ENCODE assay signal across 9 mouse cellular contexts in genomic region chr2:75150986-75151385, GRCm38 (mm10).
DNase-seq lines count a peak whose midpoint lies in the region; ATAC-seq lines count a peak whose summit lies in the region.
"Had no signal": no experiment of that assay in that cellular context is flagged by ENCODE, and none has a peak within 500 bp of the region (broad histone marks: within the 10 kb centered on the region; RNA-seq: fewer than 3 reads in every experiment).

No protein-coding gene starts in this region.

- ATAC-seq in monocyte, adult 5-6 weeks (replicated peaks; ENCODE audit: insufficient number of reproducible peaks, low FRiP score, low TSS enrichment, poor library complexity, severe bottlenecking), result no peak

- no peak overlapping the region for H3K4me3 ChIP-seq in limb, embryonic 10.5 days
- H3K4me3 ChIP-seq: lung, embryonic 15.5 days had no signal

- H3K36me3 ChIP-seq in limb, embryonic 10.5 days, result no peaks in the 10 kb centered on the region
- H3K36me3 ChIP-seq in splenic B cell, adult 2 months (ENCODE audit: control insufficient read depth, insufficient read depth, low read length, poor library complexity, severe bottlenecking), result no peaks in the 10 kb centered on the region
- H3K36me3 ChIP-seq: lung, embryonic 15.5 days had no signal

- H3K27ac ChIP-seq in limb, embryonic 10.5 days, result no peak overlapping the region; the same call in 1 of the 2 replicates
- H3K27ac ChIP-seq: lung, embryonic 15.5 days had no signal

- peak; percentile 31 to 36 for DNase-seq in left cerebral cortex, adult 18-20 months (ENCODE audit: low spot score in 2 of 2)
- no peak for DNase-seq in left cerebral cortex, adult 8-10 months (ENCODE audit: low spot score in 2 of 2)
- peak; percentile 28 for DNase-seq in MEL-GATA-1-ER (ENCODE audit: extremely low read depth, low read depth)
- peak; percentile 60 for DNase-seq in brain, embryonic 18.5 days (ENCODE audit: low read depth, low spot score)
- peak; percentile 72 for DNase-seq in forelimb bud, embryonic 11.5 days (ENCODE audit: low read depth, low spot score)
- peak; percentile 83 for DNase-seq in limb, embryonic 10.5 days (ENCODE audit: low spot score)
- peak; percentile 51 for DNase-seq in splenic B cell, adult 2 months (ENCODE audit: low read depth, low spot score)

- WGBS in limb, embryonic 10.5 days, result 2% methylated on average over 6 of the region's 6 CpGs

- no peaks in the 10 kb centered on the region for H3K9me3 ChIP-seq in limb, embryonic 10.5 days (replicated peaks)
- H3K9me3 ChIP-seq: lung, embryonic 15.5 days had no signal

- H3K27me3 ChIP-seq in limb, embryonic 10.5 days (ENCODE audit: low read depth, poor library complexity, severe bottlenecking), result no peaks in the 10 kb centered on the region; the same call in 1 of the 2 replicates
- H3K27me3 ChIP-seq in splenic B cell, adult 2 months (ENCODE audit: control insufficient read depth, insufficient read depth, low read length, poor library complexity, severe bottlenecking), result peaks cover 1% of the 10 kb centered on the region; the same call in 1 of the 2 replicates

- peaks cover 74% of the 10 kb centered on the region for H3K4me1 ChIP-seq in limb, embryonic 10.5 days

Comparison
In these comparisons a context has a peak if more than half of its experiments do, and no peak if none do; other contexts are left out.
1. DNase-seq: peak in left cerebral cortex, adult 18-20 months (2 of 2), MEL-GATA-1-ER (single experiment), brain, embryonic 18.5 days (single experiment), forelimb bud, embryonic 11.5 days (single experiment), limb, embryonic 10.5 days (single experiment) and splenic B cell, adult 2 months (single experiment); none in left cerebral cortex, adult 8-10 months (0 of 2).